Mouse (Mus musculus): ENCODE measurements at regions not wholly inside any gene's neighbourhood (a gene's known extent, or its start where the extent isn't known, plus 50 kb on each side); places are given as distances from the start of the nearest gene placed in this dataset.
A peak's percentile ranks its signal among the peaks of the same experiment; 100 is the strongest.
"Not testable (repeated sequence)": the region's sequence is repeated elsewhere in the genome, so short reads cannot be mapped to it uniquely, and the experiment has no call there.

GRCm38 (mm10) chr12:115861759-115862158 is 185.8 kb upstream of the Zfp386 start:
- intact Hi-C loops (cut with DNase I) = not testable (repeated sequence)

GRCm38 (mm10) chr12:115865059-115865756 is 182.3 kb upstream of the Zfp386 start:
- DNase-seq (ENCODE audit: extremely low spot score in 1 of 2, low spot score in 2 of 2); intact Hi-C loops (cut with DNase I): not testable (repeated sequence)

More at GRCm38 (mm10) chr12:115861759-115862158, 185.8 kb upstream of the Zfp386 start:
- not testable (repeated sequence) for DNase-seq (ENCODE audit: extremely low spot score in 1 of 2, low spot score in 2 of 2)

GRCm38 (mm10) chr12:115868631-115869030 is 178.9 kb upstream of the Zfp386 start:
- DNase-seq (ENCODE audit: extremely low spot score in 1 of 2, low spot score in 2 of 2); intact Hi-C loops (cut with DNase I): not testable (repeated sequence)

GRCm38 (mm10) chr12:115872451-115872850 is 175.1 kb upstream of the Zfp386 start:
- intact Hi-C loops (cut with DNase I); DNase-seq (ENCODE audit: extremely low spot score in 1 of 2, low spot score in 2 of 2): not testable (repeated sequence)

- intact Hi-C loops (cut with DNase I); DNase-seq (ENCODE audit: extremely low spot score in 1 of 2, low spot score in 2 of 2): not testable (repeated sequence)
These were observed 173.5 kb upstream of the Zfp386 start for GRCm38 (mm10) chr12:115873976-115874375.

- no peak for DNase-seq (ENCODE audit: extremely low spot score in 1 of 2, low spot score in 2 of 2)
- intact Hi-C loops (cut with DNase I) = no loop called here
These were observed 163.8 kb upstream of the Zfp386 start for GRCm38 (mm10) chr12:115883719-115884118.

GRCm38 (mm10) chr12:115887976-115888375 is 159.5 kb upstream of the Zfp386 start:
- DNase-seq (ENCODE audit: extremely low spot score in 1 of 2, low spot score in 2 of 2) = no peak
- intact Hi-C loops (cut with DNase I) = no loop called here

- peak in 1 of 2 experiments; percentile 24 for DNase-seq (ENCODE audit: extremely low spot score in 1 of 2, low spot score in 2 of 2)
- intact Hi-C loops (cut with DNase I) = not testable (repeated sequence)
These were observed 154.9 kb upstream of the Zfp386 start for GRCm38 (mm10) chr12:115892656-115893055.

GRCm38 (mm10) chr12:115912226-115912625 is 135.3 kb upstream of the Zfp386 start:
- DNase-seq (ENCODE audit: extremely low spot score in 1 of 2, low spot score in 2 of 2); intact Hi-C loops (cut with DNase I): not testable (repeated sequence)

GRCm38 (mm10) chr12:115915420-115915819 is 132.1 kb upstream of the Zfp386 start:
- DNase-seq (ENCODE audit: extremely low spot score in 1 of 2, low spot score in 2 of 2); intact Hi-C loops (cut with DNase I): not testable (repeated sequence)

- DNase-seq (ENCODE audit: extremely low spot score in 1 of 2, low spot score in 2 of 2); intact Hi-C loops (cut with DNase I): not testable (repeated sequence)
These were observed 127.4 kb upstream of the Zfp386 start for GRCm38 (mm10) chr12:115920119-115920518.

- intact Hi-C loops (cut with DNase I); DNase-seq (ENCODE audit: extremely low spot score in 1 of 2, low spot score in 2 of 2): not testable (repeated sequence)
These were observed 123.5 kb upstream of the Zfp386 start for GRCm38 (mm10) chr12:115923999-115924398.

GRCm38 (mm10) chr12:115925542-115925941 is 122.0 kb upstream of the Zfp386 start:
- intact Hi-C loops (cut with DNase I); DNase-seq (ENCODE audit: extremely low spot score in 1 of 2, low spot score in 2 of 2): not testable (repeated sequence)

GRCm38 (mm10) chr12:115952325-115952724 is 95.2 kb upstream of the Zfp386 start:
- intact Hi-C loops (cut with DNase I); DNase-seq (ENCODE audit: extremely low spot score in 1 of 2, low spot score in 2 of 2): not testable (repeated sequence)

GRCm38 (mm10) chr12:115955477-115956177 is 91.9 kb upstream of the Zfp386 start:
- DNase-seq (ENCODE audit: extremely low spot score in 1 of 2, low spot score in 2 of 2); intact Hi-C loops (cut with DNase I): not testable (repeated sequence)

GRCm38 (mm10) chr12:115963701-115964100 is 83.8 kb upstream of the Zfp386 start:
- DNase-seq (ENCODE audit: extremely low spot score in 1 of 2, low spot score in 2 of 2); intact Hi-C loops (cut with DNase I): not testable (repeated sequence)

GRCm38 (mm10) chr12:115967522-115967921 is 80.0 kb upstream of the Zfp386 start:
- intact Hi-C loops (cut with DNase I); DNase-seq (ENCODE audit: extremely low spot score in 1 of 2, low spot score in 2 of 2): not testable (repeated sequence)

Measured in left cerebral cortex, postnatal 10 days (tissue).